Mouse (Mus musculus) layer of hippocampus, postnatal 14 days (tissue): ENCODE results near the gene Ccdc12. TPM values are rescaled to one million over a fixed set of nuclear protein-coding genes. Genes with fewer than 3 reads are reported as not detected.
A peak's percentile ranks its signal among the peaks of the same experiment; 100 is the strongest.

ENCODE experiments used
- DNase-seq, 2 experiments: peaks; one replicate each; pipeline ENCODE4 v3.0.0; 2021 to 2022; ENCODE audit warnings: low spot score in 2 of 2, mixed read lengths in 1 of 2
- total RNA-seq, 2 experiments: library from RNA; stranded (reverse); gene quantifications; 2 replicates each; pipeline ENCODE4 v1.2.3; 2021

Ccdc12 gene
- total RNA-seq, 2 experiments from 2014 or later = 40.1 to 47.1 TPM

DNA sequence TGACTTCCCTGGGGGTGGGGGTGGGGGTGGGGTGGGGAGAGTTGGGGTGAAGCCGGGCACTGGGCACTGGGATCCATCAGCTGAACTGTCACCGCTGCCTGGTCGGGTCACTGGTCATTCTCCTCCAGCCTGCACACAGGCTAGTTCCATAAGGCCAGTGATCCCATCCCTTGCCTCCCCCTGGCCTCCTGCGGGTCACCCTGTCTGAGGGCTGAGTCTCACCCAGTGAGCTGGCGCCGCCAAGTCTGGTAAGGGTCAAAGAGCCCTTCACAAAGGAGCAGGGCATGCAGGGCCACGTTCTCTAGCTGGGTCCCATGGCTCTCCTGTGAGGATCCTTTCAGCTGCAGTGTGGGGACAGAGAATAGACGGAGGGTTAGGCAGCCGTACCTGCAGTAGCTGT, 12.5 kb upstream of the Ccdc12 start:
- no peak for DNase-seq

GRCm38 (mm10) chr9:110644295-110644694, 12.0 kb upstream of the Ccdc12 start:
- no peak for DNase-seq

- DNase-seq = no peak
These were observed 11.1 kb upstream of the Ccdc12 start for GRCm38 (mm10) chr9:110645219-110645618.

DNA sequence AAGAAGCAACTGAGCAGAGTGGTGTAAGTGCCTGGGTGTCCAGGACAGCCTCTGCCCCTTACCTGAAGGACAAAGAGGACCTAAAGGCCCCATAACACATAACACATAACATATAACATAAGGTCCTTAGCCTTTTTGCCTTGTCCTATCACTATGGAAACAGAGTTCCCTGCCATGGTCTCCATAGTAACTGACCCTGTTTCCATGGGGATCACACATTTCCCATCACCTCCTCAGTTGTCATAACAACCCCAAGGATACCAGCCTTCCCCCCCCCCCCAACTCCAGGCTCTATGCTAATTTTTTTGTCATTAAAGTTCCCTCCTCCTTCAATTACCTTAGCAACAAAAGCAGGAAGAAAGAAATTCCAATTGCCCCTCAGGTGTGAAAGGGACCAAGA, 6.5 kb upstream of the Ccdc12 start:
- DNase-seq = peak; percentile 42 to 65

- no peak for DNase-seq
These were observed 4.2 kb upstream of the Ccdc12 start for GRCm38 (mm10) chr9:110651931-110652722.

- DNase-seq = no peak
These were observed 3.2 kb upstream of the Ccdc12 start for GRCm38 (mm10) chr9:110652963-110653654.

DNA sequence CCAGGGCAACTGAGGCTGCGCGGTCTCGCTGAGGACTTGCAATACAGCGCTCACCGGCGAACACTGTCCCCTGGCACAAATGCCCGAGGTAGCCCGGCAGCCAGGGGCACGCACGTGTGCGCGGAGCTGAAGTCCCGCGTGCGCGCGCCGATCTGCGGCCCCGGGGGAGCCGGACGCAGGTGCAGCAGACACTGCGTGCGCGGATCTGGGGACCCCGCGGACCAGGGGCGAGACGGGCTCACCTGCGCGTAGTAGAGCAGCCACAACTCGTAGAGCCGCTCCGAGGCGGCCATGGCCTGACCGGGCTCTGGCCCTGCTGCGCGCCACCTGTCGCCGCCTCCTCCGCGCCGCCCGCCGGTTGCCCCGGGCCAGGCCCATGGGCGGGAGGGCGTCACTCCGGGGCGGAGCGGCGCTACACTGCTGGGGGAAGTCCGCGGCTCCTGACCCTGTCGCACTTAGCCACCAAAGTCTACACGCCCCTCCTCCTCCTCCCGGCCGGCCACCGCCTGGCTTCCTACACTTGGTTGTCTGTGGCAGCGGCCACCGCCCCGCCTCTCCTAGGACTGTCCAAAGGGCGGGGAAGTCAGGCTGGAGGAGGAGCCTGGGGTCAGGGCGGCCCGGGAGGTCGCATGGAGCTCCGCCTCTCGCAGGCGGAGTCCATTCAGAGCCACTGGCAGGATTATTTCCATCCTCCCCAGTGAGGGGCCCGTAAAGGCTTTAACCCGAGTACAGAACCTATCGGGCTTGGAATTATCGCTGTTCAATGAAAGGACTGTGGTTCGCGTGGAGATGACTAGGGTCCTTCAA, 2.4 kb upstream of the Ccdc12 start, which contains the start of gene Nbeal2:
Gene Nbeal2 (minus strand): TSS at position 507 of the 807 bp plus-strand sequence.
- DNase-seq = peak; percentile 67 to 81

GRCm38 (mm10) chr9:110654726-110655650, 1.3 kb upstream of the Ccdc12 start:
- no peak for DNase-seq

DNA sequence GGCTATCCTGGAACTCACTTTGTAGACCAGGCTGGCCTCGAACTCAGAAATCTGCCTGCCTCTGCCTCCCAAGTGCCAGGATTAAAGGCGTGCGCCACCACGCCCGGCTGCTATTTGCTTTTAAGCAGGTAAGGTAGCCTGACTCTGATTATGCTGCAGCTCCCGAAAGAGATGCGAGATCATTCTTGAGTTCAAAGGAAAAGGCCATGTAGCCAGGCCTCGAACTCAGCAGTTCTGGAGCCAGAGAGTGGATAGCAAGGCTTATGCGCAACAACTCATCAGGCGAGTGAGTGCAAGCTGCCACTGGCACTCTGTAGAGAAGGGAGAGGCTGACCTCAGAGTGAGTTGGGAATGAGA, 674 bp upstream of the Ccdc12 start:
- DNase-seq = no peak

DNA sequence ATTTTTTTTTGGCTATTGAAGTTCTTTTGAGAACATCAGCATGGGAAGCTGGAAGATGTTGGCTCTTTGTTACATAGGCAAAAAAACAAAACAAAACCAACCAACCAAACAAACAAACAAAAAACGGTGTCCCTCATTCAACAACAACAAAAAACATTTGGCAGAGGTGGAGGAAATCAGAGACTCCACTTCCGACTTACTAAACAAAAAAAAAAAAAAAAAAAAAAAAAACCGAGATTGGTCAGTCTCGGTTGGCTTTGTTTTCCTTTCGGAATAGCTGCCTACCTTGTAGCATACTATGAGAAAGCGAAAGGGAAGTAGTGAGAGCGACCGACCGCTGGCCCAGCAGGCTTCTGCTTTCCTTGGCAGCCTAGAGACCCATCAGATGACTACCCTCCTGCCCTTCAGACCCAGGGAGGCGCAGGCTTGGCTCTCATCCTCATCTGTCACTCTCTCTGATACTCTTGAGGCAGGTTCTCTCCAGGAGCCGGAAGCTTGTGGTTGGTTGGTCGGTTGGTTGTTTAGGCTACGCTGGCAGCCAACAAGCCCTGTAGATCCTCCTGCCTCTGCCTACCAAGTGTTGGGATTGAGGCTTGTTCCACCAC, 1.3 kb downstream of the Ccdc12 start:
- DNase-seq = no peak

GRCm38 (mm10) chr9:110659521-110659920, 3.2 kb downstream of the Ccdc12 start:
- no peak for DNase-seq

- no peak for DNase-seq
These were observed 3.9 kb downstream of the Ccdc12 start for GRCm38 (mm10) chr9:110660208-110660607.

- DNase-seq = no peak
These were observed 4.7 kb downstream of the Ccdc12 start for GRCm38 (mm10) chr9:110660856-110661612.

DNA sequence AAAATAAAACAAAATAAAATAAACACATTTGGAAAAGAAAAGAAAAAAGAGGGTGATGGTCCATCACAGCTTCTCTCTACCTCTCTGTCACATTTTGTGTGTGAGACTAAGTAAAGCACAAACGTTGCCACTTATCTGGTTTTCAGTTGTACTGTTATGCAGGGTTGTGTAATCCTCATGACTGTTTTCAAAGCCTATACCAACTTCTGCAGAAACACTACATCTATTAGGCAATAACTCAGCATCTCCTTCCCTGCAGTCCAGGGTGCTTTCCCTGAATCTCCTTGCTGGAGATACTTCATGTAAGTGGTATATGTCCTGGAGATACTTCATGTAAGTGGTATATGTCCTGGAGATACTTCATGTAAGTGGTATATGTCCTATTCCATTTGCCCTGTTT, 6.5 kb downstream of the Ccdc12 start:
- no peak for DNase-seq

DNA sequence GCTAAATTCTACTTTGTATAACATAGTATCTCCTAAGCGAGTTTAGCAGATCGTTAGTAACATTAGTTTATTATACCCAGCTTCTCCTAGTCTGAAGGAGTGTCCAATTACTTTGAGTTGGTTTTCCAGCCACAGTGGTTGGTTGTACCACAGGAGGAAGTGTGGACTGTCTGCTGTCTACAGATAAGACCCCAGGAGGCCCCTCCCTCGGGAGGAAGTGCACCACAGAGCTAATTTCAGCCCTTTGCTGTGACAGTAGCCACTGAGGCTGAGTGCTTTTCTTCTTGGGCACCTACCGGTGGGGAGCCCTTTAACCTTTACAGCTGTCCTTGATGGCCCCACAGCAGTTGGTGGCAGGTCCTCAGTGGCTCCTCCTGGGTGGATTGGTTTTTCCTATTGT, 9.6 kb downstream of the Ccdc12 start:
- no peak for DNase-seq

DNA sequence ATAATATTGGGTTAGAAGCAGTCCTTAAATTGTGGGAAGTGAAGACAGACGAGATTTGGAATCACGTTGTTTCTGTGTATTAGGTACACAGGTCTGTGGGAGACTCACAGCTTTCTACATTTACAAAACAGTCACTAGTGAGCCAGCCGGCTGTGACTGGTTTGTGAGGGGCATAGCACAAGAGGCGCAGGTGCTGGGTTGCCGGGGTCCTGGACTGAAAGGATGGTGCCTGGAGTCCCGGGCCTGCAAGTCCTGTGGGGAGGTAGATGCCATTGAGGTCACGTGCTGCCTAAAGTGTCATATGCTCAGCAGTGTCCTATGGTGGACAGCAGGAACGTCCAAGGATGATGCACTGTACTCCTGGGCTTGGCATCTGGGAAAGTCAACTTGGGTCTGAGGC, 10.1 kb downstream of the Ccdc12 start:
- no peak for DNase-seq

DNA sequence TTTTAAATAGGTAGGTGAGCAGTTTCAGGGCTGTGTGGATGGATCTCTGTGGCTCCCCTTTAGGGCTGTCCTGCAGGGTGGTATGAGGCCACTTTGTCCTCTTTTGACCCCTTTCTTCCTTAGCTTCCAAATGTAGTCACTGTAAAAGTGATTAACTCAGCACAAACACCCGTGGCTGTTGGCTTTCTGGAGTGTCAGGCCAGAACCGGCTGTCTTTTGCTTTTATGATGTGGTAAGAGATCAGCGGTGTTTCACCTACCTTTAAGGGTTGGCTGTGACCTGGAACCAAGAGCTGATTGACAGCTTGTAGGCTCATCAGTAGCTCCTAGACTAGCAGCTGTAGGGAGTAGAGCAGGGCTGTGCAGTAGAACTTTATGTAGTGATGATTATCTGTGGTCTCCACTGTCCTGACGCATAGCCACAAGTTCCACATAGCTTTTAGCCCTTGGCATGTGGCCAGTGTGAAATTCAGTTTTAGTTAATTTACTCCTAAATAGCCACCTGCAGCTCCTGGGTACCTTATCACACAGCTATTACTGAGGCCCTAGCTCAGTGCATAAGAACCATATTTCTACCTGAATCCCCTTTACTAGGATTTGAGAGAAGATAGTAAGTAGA, 11.0 kb downstream of the Ccdc12 start:
- DNase-seq = no peak

DNA sequence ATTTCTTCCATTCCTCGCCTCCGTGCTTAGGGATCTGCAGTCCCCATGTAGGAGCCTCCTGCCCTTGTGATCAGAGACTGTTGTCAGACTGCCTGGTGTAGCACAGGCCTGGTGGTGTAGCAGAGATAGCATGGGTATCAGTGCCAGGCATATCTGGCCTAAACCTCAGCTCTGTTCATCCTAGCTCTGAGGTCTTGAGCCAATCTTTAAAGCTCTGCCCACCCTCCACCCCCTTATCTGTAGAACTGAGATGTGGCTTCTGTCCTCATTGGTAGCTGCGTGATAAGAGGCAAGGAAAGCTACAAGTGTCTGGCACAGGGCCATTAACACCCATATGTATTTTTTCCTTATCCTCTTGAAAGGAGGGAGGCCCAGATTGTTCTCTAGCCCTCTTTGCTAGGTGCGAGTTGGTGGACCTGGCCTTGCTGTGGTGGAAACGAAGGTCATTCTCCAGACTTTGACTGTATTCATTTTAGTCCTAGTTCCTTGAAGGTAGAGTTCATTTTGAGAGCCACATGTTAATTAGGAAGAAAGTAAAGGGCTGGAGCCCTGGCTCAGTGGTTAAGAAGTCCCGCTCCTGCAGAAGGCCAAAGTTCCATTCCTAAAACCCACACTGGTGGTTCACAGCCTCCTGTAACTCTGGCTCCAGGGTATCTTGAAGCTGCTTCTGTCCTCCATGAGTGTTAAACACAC, 12.4 kb downstream of the Ccdc12 start:
- DNase-seq = no peak

GRCm38 (mm10) chr9:110669785-110670184, 13.5 kb downstream of the Ccdc12 start:
- DNase-seq = no peak
